Mouse (Mus musculus) heart, adult 2 months (tissue): Measurements from ENCODE around the gene Zdhhc14.

Source experiments
- CTCF ChIP-seq: fragments of 200-600 bp; IDR thresholded peaks from 2 replicates; pipeline ENCODE4 v1.8.1; 2022; ENCODE audit warnings: antibody characterized with exemption, mild to moderate bottlenecking, moderate library complexity
- EP300 ChIP-seq: fragments of 200-500 bp; IDR thresholded peaks from 2 replicates; pipeline ENCODE4 v1.6.1; 2011; ENCODE audit warnings: low read depth, low read length, control low read depth; ENCODE audit not compliant: insufficient read depth
- POLR2A ChIP-seq: fragments of 200-500 bp; IDR thresholded peaks from 2 replicates; pipeline ENCODE4 v1.6.1; 2011; ENCODE audit warnings: mild to moderate bottlenecking, low read depth, low read length, control low read depth; ENCODE audit not compliant: insufficient read depth

- TF ChIP-seq CTCF (peak; percentile 44), POLR2A (no peak), EP300 (no peak)
Measured at GRCm38 (mm10) chr17:5535357-5535756, 43.0 kb downstream of the Zdhhc14 start.
